Mouse (Mus musculus): ENCODE data around the gene Lysmd3.

Lysmd3 gene

GRCm38 (mm10) chr13:81683107-81683506, 25.6 kb downstream of the Lysmd3 start:
- DNase-seq, result no peak

GRCm38 (mm10) chr13:81684258-81684657, 26.8 kb downstream of the Lysmd3 start:
- no peak for DNase-seq

- no peak for DNase-seq
Measured at GRCm38 (mm10) chr13:81684884-81685283, 27.4 kb downstream of the Lysmd3 start.

GRCm38 (mm10) chr13:81689587-81689986, 32.1 kb downstream of the Lysmd3 start:
- DNase-seq, result no peak

GRCm38 (mm10) chr13:81690477-81690876, 33.0 kb downstream of the Lysmd3 start:
- no peak for DNase-seq

- no peak for DNase-seq
Measured at GRCm38 (mm10) chr13:81691606-81692005, 34.1 kb downstream of the Lysmd3 start.

GRCm38 (mm10) chr13:81694446-81694845, 37.0 kb downstream of the Lysmd3 start:
- no peak for DNase-seq

GRCm38 (mm10) chr13:81703148-81703547, 45.7 kb downstream of the Lysmd3 start:
- no peak for DNase-seq

- no peak for DNase-seq
Measured at GRCm38 (mm10) chr13:81703621-81704020, 46.2 kb downstream of the Lysmd3 start.

GRCm38 (mm10) chr13:81706311-81706710, 48.8 kb downstream of the Lysmd3 start:
- DNase-seq, result no peak

GRCm38 (mm10) chr13:81709805-81710204, 52.3 kb downstream of the Lysmd3 start:
- no peak for DNase-seq

- DNase-seq, result no peak
Measured at GRCm38 (mm10) chr13:81710266-81710665, 52.8 kb downstream of the Lysmd3 start.

GRCm38 (mm10) chr13:81710775-81711545, 53.5 kb downstream of the Lysmd3 start, which contains the start of the genes Polr3g and Mblac2:
TSS of gene Polr3g (minus strand) at chr13:81711013.
TSS of gene Mblac2 (plus strand) at chr13:81711341.
- DNase-seq, result peak; percentile 94 to 95

GRCm38 (mm10) chr13:81711546-81712371, 54.3 kb downstream of the Lysmd3 start:
- peak in 1 of 2 experiments; percentile 32 for DNase-seq

GRCm38 (mm10) chr13:81713896-81714295, 56.4 kb downstream of the Lysmd3 start:
- DNase-seq, result no peak
